Mouse (Mus musculus) stomach, postnatal 0 days (tissue): ENCODE measurements around the gene Mroh8. TPM values are rescaled to one million over a fixed set of nuclear protein-coding genes. Genes with fewer than 3 reads are reported as not detected.
A peak's percentile ranks its signal among the peaks of the same experiment; 100 is the strongest.

Source experiments
- ATAC-seq: fragments of 200-750 bp; cut with Nextera tagmentation; 2 replicates; pipeline ENCODE4 v1.8.0; 2017; ENCODE audit not compliant: low FRiP score, low TSS enrichment
- DNase-seq: peaks from one replicate; pipeline ENCODE4 v3.0.0-alpha.2; 2016; ENCODE audit warnings: low spot score
- H3K27ac ChIP-seq: fragments of 300-500 bp; sonication (generic); replicated peaks from 2 replicates; pipeline ENCODE4 v1.5.1; 2014; ENCODE audit warnings: mild to moderate bottlenecking, control low read depth
- H3K27me3 ChIP-seq: fragments of 300-500 bp; sonication (generic); 2 replicates; pipeline ENCODE4 v1.6.1; 2014; ENCODE audit warnings: low read length; ENCODE audit not compliant: control insufficient read depth, insufficient read depth
- H3K36me3 ChIP-seq: fragments of 300-500 bp; sonication (generic); 2 replicates; pipeline ENCODE4 v1.6.1; 2014; ENCODE audit warnings: low read length, mixed read lengths; ENCODE audit not compliant: control insufficient read depth, insufficient read depth
- H3K4me1 ChIP-seq: fragments of 300-500 bp; sonication (generic); replicated peaks from 2 replicates; pipeline ENCODE4 v1.6.1; 2014; ENCODE audit warnings: antibody characterized with exemption; ENCODE audit not compliant: control insufficient read depth, insufficient read depth
- H3K4me2 ChIP-seq: fragments of 300-500 bp; sonication (generic); replicated peaks from 2 replicates; pipeline ENCODE4 v1.6.1; 2014; ENCODE audit warnings: low read depth, mild to moderate bottlenecking, control low read depth, moderate library complexity
- H3K4me3 ChIP-seq: fragments of 300-500 bp; sonication (generic); 2 replicates; pipeline ENCODE4 v1.5.1; 2014; ENCODE audit warnings: low read depth, low read length, control low read depth
- H3K9ac ChIP-seq: fragments of 300-500 bp; sonication (generic); 2 replicates; pipeline ENCODE4 v1.6.1; 2014; ENCODE audit warnings: mild to moderate bottlenecking, low read length, control low read depth, mixed read lengths
- H3K9me3 ChIP-seq: fragments of 300-500 bp; sonication (generic); 2 replicates; pipeline ENCODE4 v1.6.1; 2016; ENCODE audit warnings: low read length; ENCODE audit not compliant: control insufficient read depth
- CTCF ChIP-seq: IDR thresholded peaks from 2 replicates; pipeline ENCODE4 v1.5.1; 2016; ENCODE audit warnings: antibody characterized with exemption, low read depth, mild to moderate bottlenecking, moderate library complexity
- EP300 ChIP-seq: optimal IDR thresholded peaks from 2 replicates; pipeline ENCODE3; 2016; ENCODE audit warnings: antibody characterized with exemption
- WGBS: fragments of 180-500 bp; shearing (Covaris S2); extraction: QIAGEN DNeasy Blood & Tissue Kit; methylation state at CpG from one replicate; pipeline ENCODE4 v1.1.7; 2014; 5-methylcytosine and 5-hydroxymethylcytosine counted together
- polyA plus RNA-seq: library from polyadenylated mRNA; unstranded; fragments of >200 nt; fragmentation: Nextera tagmentation; extraction: Ambion mirVana; gene quantifications from 2 replicates; pipeline ENCODE4 v1.2.1, GENCODE M21; 2015

Gene Mroh8
- polyA plus RNA-seq, 1 experiment from 2014 or later, result 0.22 TPM

GRCm38 (mm10) chr2:157320135-157320534 lies 40.8 kb upstream of the Mroh8 start:
- DNase-seq (no peak), ATAC-seq (no peak)
- Histone ChIP-seq H3K9ac (no peak overlapping the region), H3K36me3 (peaks cover 28% of the 10 kb centered on the region), H3K4me2 (no peak overlapping the region), H3K27me3 (no peaks in the 10 kb centered on the region), H3K4me3 (no peak overlapping the region), H3K27ac (0 out of 2 replicates have a peak overlapping the region, but pooled peaks have one; percentile 18), H3K4me1 (no peaks in the 10 kb centered on the region), H3K9me3 (no peaks in the 10 kb centered on the region)
- TF ChIP-seq EP300 (no peak), CTCF (no peak)
- 69% methylated on average over 8 of the region's 8 CpGs for WGBS

GRCm38 (mm10) chr2:157317220-157317619 lies 37.9 kb upstream of the Mroh8 start:
- 69% methylated on average over 6 of the region's 6 CpGs for WGBS
- no peak overlapping the region for H3K4me3 ChIP-seq
- ATAC-seq (no peak), DNase-seq (no peak)
- no peaks in the 10 kb centered on the region for H3K9me3 ChIP-seq
- H3K27ac ChIP-seq, result no peak overlapping the region
- no peaks in the 10 kb centered on the region for H3K27me3 ChIP-seq
- no peak overlapping the region for H3K4me2 ChIP-seq
- H3K4me1 ChIP-seq, result no peaks in the 10 kb centered on the region
- H3K9ac ChIP-seq, result no peak overlapping the region
- TF ChIP-seq EP300 (no peak), CTCF (no peak)
- H3K36me3 ChIP-seq, result peaks cover 24% of the 10 kb centered on the region

- Histone ChIP-seq H3K4me3 (no peak overlapping the region), H3K4me1 (no peaks in the 10 kb centered on the region), H3K9me3 (no peaks in the 10 kb centered on the region), H3K9ac (no peak overlapping the region), H3K27me3 (no peaks in the 10 kb centered on the region), H3K4me2 (no peak overlapping the region), H3K36me3 (peaks cover 21% of the 10 kb centered on the region), H3K27ac (no peak overlapping the region)
- DNase-seq, result no peak
- TF ChIP-seq EP300 (no peak), CTCF (no peak)
- no peak; the same call in 1 of the 2 replicates for ATAC-seq
- WGBS, result 66% methylated on average over 14 of the region's 14 CpGs
These were observed 37.1 kb upstream of the Mroh8 start for GRCm38 (mm10) chr2:157316358-157316933.

- no peaks in the 10 kb centered on the region for H3K4me1 ChIP-seq
- H3K9ac ChIP-seq, result no peak overlapping the region
- H3K27me3 ChIP-seq, result no peaks in the 10 kb centered on the region
- ATAC-seq (no peak), DNase-seq (no peak)
- no peak overlapping the region for H3K27ac ChIP-seq
- 87% methylated on average over 6 of the region's 6 CpGs for WGBS
- no peak overlapping the region for H3K4me2 ChIP-seq
- no peak overlapping the region for H3K4me3 ChIP-seq
- TF ChIP-seq EP300 (no peak), CTCF (no peak)
- H3K36me3 ChIP-seq, result peaks cover 19% of the 10 kb centered on the region
- no peaks in the 10 kb centered on the region for H3K9me3 ChIP-seq
These were observed 36.1 kb upstream of the Mroh8 start for GRCm38 (mm10) chr2:157315486-157315885.

- no peak for DNase-seq
- H3K27ac ChIP-seq, result no peak overlapping the region
- 83% methylated on average over 7 of the region's 7 CpGs for WGBS
These were observed 35.0 kb upstream of the Mroh8 start for GRCm38 (mm10) chr2:157314310-157314709.

GRCm38 (mm10) chr2:157313718-157314117 lies 34.4 kb upstream of the Mroh8 start:
- Histone ChIP-seq H3K9me3 (no peaks in the 10 kb centered on the region), H3K4me3 (no peak overlapping the region), H3K4me1 (no peaks in the 10 kb centered on the region), H3K27me3 (no peaks in the 10 kb centered on the region), H3K36me3 (peaks cover 25% of the 10 kb centered on the region), H3K9ac (no peak overlapping the region), H3K4me2 (no peak overlapping the region), H3K27ac (no peak overlapping the region)
- ATAC-seq, result no peak
- 78% methylated on average over 3 of the region's 3 CpGs for whole genome bisulfite sequencing
- no peak for TF ChIP-seq CTCF
- TF ChIP-seq EP300, result no peak
- DNase-seq, result no peak

More at GRCm38 (mm10) chr2:157314310-157314709, 35.0 kb upstream of the Mroh8 start:
- Histone ChIP-seq H3K4me1 (no peaks in the 10 kb centered on the region), H3K9ac (no peak overlapping the region), H3K9me3 (no peaks in the 10 kb centered on the region), H3K36me3 (peaks cover 25% of the 10 kb centered on the region), H3K27me3 (no peaks in the 10 kb centered on the region), H3K4me2 (no peak overlapping the region), H3K4me3 (no peak overlapping the region)
- no peak for TF ChIP-seq CTCF
- no peak for TF ChIP-seq EP300
- ATAC-seq, result no peak
